In genomic region chr19:53889555-53889954, GRCm38 (mm10) we compare ENCODE assay signal across 12 mouse cellular contexts. TPM values are rescaled to one million over a fixed set of nuclear protein-coding genes. Genes with fewer than 3 reads are reported as not detected.
DNase-seq lines count a peak whose midpoint lies in the region; ATAC-seq and TF ChIP-seq lines count a peak whose summit lies in the region.
"Had no signal": no experiment of that assay in that cellular context is flagged by ENCODE, and none has a peak within 500 bp of the region (broad histone marks: within the 10 kb centered on the region; RNA-seq: fewer than 3 reads in every experiment).

No protein-coding gene starts in this region.

- no peaks in the 10 kb centered on the region for H3K27me3 ChIP-seq in liver, adult 2 months (ENCODE audit: control insufficient read depth, insufficient read depth, low read length)
- no peaks in the 10 kb centered on the region for H3K27me3 ChIP-seq in liver, embryonic 15.5 days
- H3K27me3 ChIP-seq in midbrain, postnatal 0 days (ENCODE audit: insufficient read depth, low read length), result no peaks in the 10 kb centered on the region

- no peak overlapping the region for H3K4me2 ChIP-seq in liver, embryonic 15.5 days
- H3K4me2 ChIP-seq in midbrain, postnatal 0 days (ENCODE audit: low read depth, low read length, poor library complexity, severe bottlenecking), result no peak overlapping the region
- H3K4me2 ChIP-seq: lung, embryonic 14.5 days had no signal

- no peaks in the 10 kb centered on the region for H3K36me3 ChIP-seq in liver, adult 2 months (ENCODE audit: control insufficient read depth, insufficient read depth, low read length)
- no peaks in the 10 kb centered on the region for H3K36me3 ChIP-seq in liver, embryonic 15.5 days (replicated peaks)
- no peaks in the 10 kb centered on the region for H3K36me3 ChIP-seq in midbrain, postnatal 0 days (ENCODE audit: insufficient read depth, low read length)

- peak; percentile 100 for DNase-seq in liver, adult 2 months (ENCODE audit: extremely low read depth, low read depth, low spot score)
- no peak for DNase-seq in liver
- peak; percentile 71 for DNase-seq in CD4-positive, CD25-positive, alpha-beta regulatory T cell, adult 2 months (ENCODE audit: low read depth, low spot score)
- peak; percentile 58 for DNase-seq in thymus, postnatal 14 days
- no peak for DNase-seq in cerebellum, postnatal 25 days
- DNase-seq in midbrain, postnatal 0 days (ENCODE audit: low spot score), result no peak
- DNase-seq in adrenal gland, postnatal 14 days, result no peak
- DNase-seq: adrenal gland, postnatal 10 days; lung, embryonic 14.5 days; retina, postnatal 1 day had no signal

- peaks cover 45% of the 10 kb centered on the region for H3K4me1 ChIP-seq in liver, adult 2 months (ENCODE audit: control insufficient read depth, insufficient read depth, low read length)
- peaks cover 90% of the 10 kb centered on the region for H3K4me1 ChIP-seq in liver, embryonic 15.5 days (replicated peaks)
- H3K4me1 ChIP-seq in midbrain, postnatal 0 days (ENCODE audit: insufficient read depth, low read length), result no peaks in the 10 kb centered on the region

- H3K9me3 ChIP-seq in liver, embryonic 15.5 days (replicated peaks), result no peaks in the 10 kb centered on the region
- no peaks in the 10 kb centered on the region for H3K9me3 ChIP-seq in midbrain, postnatal 0 days (ENCODE audit: low read length)

- TF ChIP-seq POLR2A in liver, adult 2 months (IDR thresholded peaks at IDR 0.05; ENCODE audit: extremely low read depth, insufficient read depth, low read length), result no peak

- peak overlapping the region; percentile 97 for H3K27ac ChIP-seq in liver, adult 2 months (replicated peaks; ENCODE audit: insufficient read depth, low read depth, low read length)
- H3K27ac ChIP-seq in liver, embryonic 15.5 days (replicated peaks), result peak overlapping the region; percentile 35; the same call in 1 of the 2 replicates
- no peak overlapping the region for H3K27ac ChIP-seq in midbrain, postnatal 0 days (ENCODE audit: low read depth, low read length)
- H3K27ac ChIP-seq: kidney, postnatal 0 days had no signal

- WGBS in liver, adult 2 months, result 14% methylated on average over 5 of the region's 5 CpGs
- 31% methylated on average over 5 of the region's 5 CpGs for WGBS in liver, embryonic 15.5 days (ENCODE audit: insufficient replicate concordance)
- WGBS in midbrain, postnatal 0 days, result 78% methylated on average over 5 of the region's 5 CpGs

- no peak overlapping the region; the same call in 1 of the 2 replicates for H3K9ac ChIP-seq in liver, adult 2 months (ENCODE audit: low read depth, low read length)
- no peak overlapping the region for H3K9ac ChIP-seq in liver, embryonic 15.5 days
- H3K9ac ChIP-seq in midbrain, postnatal 0 days (replicated peaks; ENCODE audit: low read length, poor library complexity, severe bottlenecking), result no peak overlapping the region
- H3K9ac ChIP-seq: lung, embryonic 14.5 days had no signal

- H3K4me3 ChIP-seq in liver, adult 2 months (ENCODE audit: insufficient read depth, low read depth, low read length), result no peak overlapping the region
- no peak overlapping the region for H3K4me3 ChIP-seq in liver, embryonic 15.5 days (replicated peaks)
- no peak overlapping the region for H3K4me3 ChIP-seq in midbrain, postnatal 0 days (ENCODE audit: low read depth, low read length)

- ATAC-seq in liver, embryonic 15.5 days (ENCODE audit: insufficient read depth), result no peak
- no peak for ATAC-seq in midbrain, postnatal 0 days (ENCODE audit: low FRiP score)

- no peak for TF ChIP-seq CTCF in liver, adult 2 months (IDR thresholded peaks at IDR 0.05; ENCODE audit: low read depth, low read length)
- TF ChIP-seq CTCF in midbrain, postnatal 0 days (IDR thresholded peaks at IDR 0.05), result no peak

- no peaks in the 10 kb centered on the region for H3K79me2 ChIP-seq in liver, adult 2 months (ENCODE audit: control insufficient read depth, insufficient read depth, low read length)

RNA-seq across cellular contexts. Expression of gene Pdcd4, which starts 2.5 kb away (rescaled TPM):
- total RNA-seq in liver, adult 2 months (2014; rRNA removed), result 89.5 and 92.5 TPM in 2 replicates
- 16.4 and 17.8 TPM in 2 replicates for polyA plus RNA-seq in liver, adult 2 months (2012; rRNA removed)
- 16.0 and 17.8 TPM in 2 replicates for polyA plus RNA-seq in liver, embryonic 15.5 days (2015; fragmentation: Nextera tagmentation; extraction: Ambion mirVana)
- 19.5 and 19.8 TPM in 2 replicates for total RNA-seq in midbrain, postnatal 0 days (2014; rRNA removed)
- polyA plus RNA-seq in midbrain, postnatal 0 days (2015; fragmentation: Nextera tagmentation; extraction: Ambion mirVana), result 77.3 and 96.7 TPM in 2 replicates
- total RNA-seq in adrenal gland, postnatal 14 days (2021), result 109 and 110 TPM in 2 replicates

RNA-seq across cellular contexts. Expression of gene Shoc2, which starts 54.6 kb away (rescaled TPM):
- 21.8 and 24.1 TPM in 2 replicates for total RNA-seq in liver, adult 2 months (2014; rRNA removed)
- polyA plus RNA-seq in liver, adult 2 months (2012; rRNA removed), result 8.5 and 9.7 TPM in 2 replicates
- polyA plus RNA-seq in liver, embryonic 15.5 days (2015; fragmentation: Nextera tagmentation; extraction: Ambion mirVana), result 15.3 and 16.0 TPM in 2 replicates
- 77.3 and 85.1 TPM in 2 replicates for total RNA-seq in midbrain, postnatal 0 days (2014; rRNA removed)
- polyA plus RNA-seq in midbrain, postnatal 0 days (2015; fragmentation: Nextera tagmentation; extraction: Ambion mirVana), result 46.2 and 49.4 TPM in 2 replicates
- total RNA-seq in adrenal gland, postnatal 14 days (2021), result 42.0 and 44.8 TPM in 2 replicates

RNA-seq across cellular contexts. Expression of gene Bbip1, which starts 54.9 kb away (rescaled TPM):
- total RNA-seq in liver, adult 2 months (2014; rRNA removed), result 18.7 and 19.7 TPM in 2 replicates
- 3.0 and 3.8 TPM in 2 replicates for polyA plus RNA-seq in liver, adult 2 months (2012; rRNA removed)
- polyA plus RNA-seq in liver, embryonic 15.5 days (2015; fragmentation: Nextera tagmentation; extraction: Ambion mirVana), result 37.4 and 37.6 TPM in 2 replicates
- total RNA-seq in midbrain, postnatal 0 days (2014; rRNA removed), result 74.2 and 95.7 TPM in 2 replicates
- polyA plus RNA-seq in midbrain, postnatal 0 days (2015; fragmentation: Nextera tagmentation; extraction: Ambion mirVana), result 154 and 158 TPM in 2 replicates
- total RNA-seq in adrenal gland, postnatal 14 days (2021), result 23.2 and 26.1 TPM in 2 replicates

Comparison
In these comparisons a context has a peak if more than half of its experiments do, and no peak if none do; other contexts are left out.
1. DNase-seq: peak in liver, adult 2 months (single experiment), CD4-positive, CD25-positive, alpha-beta regulatory T cell, adult 2 months (single experiment) and thymus, postnatal 14 days (single experiment); none in liver (single experiment), cerebellum, postnatal 25 days (0 of 2), midbrain, postnatal 0 days (single experiment) and adrenal gland, postnatal 14 days (single experiment).